Mouse (Mus musculus) bone marrow, adult 2 months (tissue): ENCODE results near the gene Gm28729.

Source experiments
- CTCF ChIP-seq: fragments of 200-500 bp; IDR thresholded peaks from 2 replicates; pipeline ENCODE4 v1.5.1; 2011; ENCODE audit warnings: low read length, control low read depth; ENCODE audit not compliant: control insufficient read depth, insufficient read depth
- POLR2A ChIP-seq: fragments of 200-500 bp; IDR thresholded peaks from 2 replicates; pipeline ENCODE4 v1.6.1; 2011; ENCODE audit warnings: low read depth, mild to moderate bottlenecking, control low read depth, low read length, borderline replicate concordance; ENCODE audit not compliant: control insufficient read depth

DNA sequence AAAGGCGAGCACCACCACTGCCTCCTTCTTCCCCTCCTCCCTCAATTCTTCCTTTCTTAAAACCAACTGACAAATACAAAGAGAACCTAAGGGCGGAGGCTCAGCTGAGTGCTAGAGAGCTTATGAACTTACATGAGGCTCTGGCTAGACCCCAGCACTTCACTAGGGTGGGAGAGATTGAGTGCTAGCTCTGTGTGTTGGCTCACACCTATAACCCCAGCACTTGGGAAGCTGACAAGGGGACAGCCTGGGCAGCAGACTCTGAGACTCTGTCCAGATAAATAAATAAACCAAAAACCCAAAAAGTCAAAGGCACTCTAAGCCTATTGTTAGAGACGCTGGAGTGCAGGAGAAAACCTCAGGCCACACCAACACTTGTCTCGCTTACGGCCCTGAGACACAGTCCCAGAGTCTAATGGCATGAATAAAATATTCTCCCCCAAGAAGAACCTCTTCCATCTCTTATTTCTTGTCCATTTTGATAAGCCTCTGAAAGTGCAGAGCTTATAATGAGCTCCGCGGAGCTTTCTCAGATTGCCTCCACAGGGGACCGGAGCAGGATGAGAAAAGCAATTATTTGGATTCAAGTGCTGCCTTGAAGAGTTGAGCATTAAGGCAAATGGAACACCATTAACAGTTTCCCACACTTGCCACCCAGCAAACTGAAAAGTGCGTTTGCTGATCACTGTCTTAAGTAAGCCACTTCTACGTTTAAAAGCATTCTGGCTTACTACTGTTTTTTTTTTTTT lies 64.8 kb downstream of the Gm28729 start:
- TF ChIP-seq CTCF = no peak
- TF ChIP-seq POLR2A = no peak
